Mouse (Mus musculus) forebrain, postnatal 0 days (tissue): Measurements from ENCODE around the gene Trp53tg5. TPM values are rescaled to one million over a fixed set of nuclear protein-coding genes. Genes with fewer than 3 reads are reported as not detected.
A peak's percentile ranks its signal among the peaks of the same experiment; 100 is the strongest.

ENCODE experiments used
- ATAC-seq: fragments of 200-750 bp; cut with Nextera tagmentation; 2 replicates; pipeline ENCODE4 v1.8.0; 2017; ENCODE audit warnings: mild to moderate bottlenecking, moderate library complexity
- DNase-seq: peaks from one replicate; pipeline ENCODE4 v3.0.0-alpha.2; 2015
- H3K27ac ChIP-seq: fragments of 300-500 bp; sonication (generic); 2 replicates; pipeline ENCODE4 v1.5.1; 2014; ENCODE audit warnings: low read depth, mild to moderate bottlenecking, antibody characterized with exemption, low read length, moderate library complexity, mixed read lengths
- H3K27me3 ChIP-seq: fragments of 300-500 bp; sonication (generic); 2 replicates; pipeline ENCODE4 v1.6.1; 2014; ENCODE audit warnings: mild to moderate bottlenecking, low read length, mixed read lengths; ENCODE audit not compliant: insufficient read depth
- H3K36me3 ChIP-seq: fragments of 300-500 bp; sonication (generic); 2 replicates; pipeline ENCODE4 v1.6.1; 2014; ENCODE audit warnings: mild to moderate bottlenecking, moderate library complexity; ENCODE audit not compliant: insufficient read depth
- H3K4me1 ChIP-seq: fragments of 300-500 bp; sonication (generic); 2 replicates; pipeline ENCODE4 v1.6.1; 2014; ENCODE audit warnings: antibody characterized with exemption; ENCODE audit not compliant: insufficient read depth
- H3K4me2 ChIP-seq: fragments of 300-500 bp; sonication (generic); 2 replicates; pipeline ENCODE4 v1.6.1; 2014; ENCODE audit warnings: low read depth, mild to moderate bottlenecking, moderate library complexity
- H3K4me3 ChIP-seq: fragments of 300-500 bp; sonication (generic); 2 replicates; pipeline ENCODE4 v1.5.1; 2014; ENCODE audit warnings: low read depth, low read length, mixed read lengths
- H3K9ac ChIP-seq: fragments of 300-500 bp; sonication (generic); 2 replicates; pipeline ENCODE4 v1.6.1; 2014; ENCODE audit warnings: mild to moderate bottlenecking
- H3K9me3 ChIP-seq: fragments of 300-500 bp; sonication (generic); 2 replicates; pipeline ENCODE4 v1.6.1; 2016; ENCODE audit warnings: low read length
- CTCF ChIP-seq: sonication (generic); IDR thresholded peaks from 2 replicates; pipeline ENCODE4 v1.5.1; 2016; ENCODE audit warnings: antibody characterized with exemption, control low read depth, low read depth
- WGBS: fragments of 180-500 bp; shearing (Covaris S2); extraction: QIAGEN DNeasy Blood & Tissue Kit; methylation state at CpG from one replicate; pipeline ENCODE4 v1.1.7; 2014; 5-methylcytosine and 5-hydroxymethylcytosine counted together
- polyA plus RNA-seq: library from polyadenylated mRNA; unstranded; fragments of >200 nt; fragmentation: Nextera tagmentation; extraction: Ambion mirVana; gene quantifications from 2 replicates; pipeline ENCODE4 v1.2.1, GENCODE M21; 2015
- total RNA-seq: library from RNA; depleted of rRNA; stranded (reverse); fragments of >200 nt; gene quantifications from 2 replicates; pipeline ENCODE4 v1.2.3, GENCODE M21; 2014

Trp53tg5 gene
- total and polyA plus RNA-seq, 2 experiments from 2014 or later = not detected

DNA sequence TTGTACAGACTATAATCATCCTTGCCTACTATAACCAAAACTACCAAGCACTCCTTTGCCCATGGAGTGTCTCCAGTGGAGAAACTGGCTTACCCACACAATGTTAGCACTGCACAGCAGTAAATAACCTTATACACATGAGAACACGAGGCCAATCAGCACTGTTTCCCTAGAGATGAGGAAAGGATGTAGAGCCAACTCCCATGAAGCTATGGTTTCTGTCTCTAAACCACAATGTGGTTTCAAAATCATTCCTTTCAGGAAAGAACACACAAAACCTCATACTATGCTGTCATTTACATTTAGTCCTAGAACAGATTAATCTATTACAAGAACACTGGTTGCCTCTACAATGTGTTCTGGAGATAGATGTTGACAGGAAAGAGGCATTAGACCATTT, 22.8 kb upstream of the Trp53tg5 start:
- ATAC-seq (no peak), DNase-seq (no peak)
- H3K4me3 ChIP-seq = no peak overlapping the region
- 73% methylated on average over 1 of the region's 1 CpGs for whole genome bisulfite sequencing
- peak overlapping the region; percentile 95; the same call in 1 of the 2 replicates for H3K4me2 ChIP-seq
- H3K4me1 ChIP-seq = peaks cover 8% of the 10 kb centered on the region; the same call in 1 of the 2 replicates
- H3K9ac ChIP-seq = no peak overlapping the region
- no peak for TF ChIP-seq CTCF
- H3K36me3 ChIP-seq = peaks cover 15% of the 10 kb centered on the region
- H3K27ac ChIP-seq = no peak overlapping the region
- no peaks in the 10 kb centered on the region for H3K27me3 ChIP-seq
- no peaks in the 10 kb centered on the region for H3K9me3 ChIP-seq

DNA sequence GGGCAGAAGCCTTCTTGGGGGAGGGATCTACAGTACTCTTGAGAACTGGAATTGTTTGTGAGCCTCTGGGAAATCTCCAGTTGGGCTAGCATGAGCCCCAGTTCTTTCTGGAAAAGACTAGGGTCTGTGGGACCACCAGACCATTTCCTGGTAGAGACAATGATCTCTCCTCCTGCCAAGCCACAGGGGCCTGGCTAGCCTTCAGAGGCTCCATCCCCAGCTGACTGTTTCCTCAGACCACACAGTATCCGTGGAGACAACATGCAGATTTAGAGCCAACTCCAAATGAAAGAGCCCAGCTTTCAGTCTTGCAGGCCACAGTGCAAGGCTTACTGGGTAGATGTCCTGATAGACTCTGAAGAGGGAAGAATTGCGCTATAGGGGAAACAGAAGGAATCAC, 20.6 kb upstream of the Trp53tg5 start:
- DNase-seq (no peak), ATAC-seq (peak; percentile 52)
- Histone ChIP-seq H3K4me2 (no peak overlapping the region), H3K4me1 (peaks cover 8% of the 10 kb centered on the region; the same call in 1 of the 2 replicates), H3K4me3 (no peak overlapping the region), H3K36me3 (peaks cover 15% of the 10 kb centered on the region), H3K27ac (no peak overlapping the region), H3K27me3 (no peaks in the 10 kb centered on the region), H3K9ac (no peak overlapping the region), H3K9me3 (no peaks in the 10 kb centered on the region)
- TF ChIP-seq CTCF = no peak
- WGBS = 54% methylated on average over 2 of the region's 2 CpGs

DNA sequence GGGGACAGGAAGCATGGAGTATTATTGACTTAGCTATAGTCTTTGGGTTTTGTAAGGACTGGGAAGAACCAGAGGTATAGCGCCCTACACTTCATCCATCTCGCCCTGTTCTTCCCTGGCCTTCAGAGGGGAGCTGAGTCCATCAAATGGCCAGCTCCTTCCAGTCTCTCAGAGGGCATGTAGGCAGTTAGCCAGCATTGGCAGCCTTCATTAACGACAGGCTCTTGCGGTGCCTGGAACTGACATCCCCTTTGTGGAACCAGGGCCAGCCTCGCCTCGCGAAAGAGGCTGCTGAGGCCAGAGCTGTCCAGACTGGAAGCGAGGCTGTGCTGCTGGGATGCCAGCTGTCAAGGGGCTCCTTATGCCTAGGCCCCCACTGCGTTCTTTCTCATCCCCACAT, 14.3 kb upstream of the Trp53tg5 start:
- H3K4me1 ChIP-seq = no peaks in the 10 kb centered on the region
- WGBS = 55% methylated on average over 9 of the region's 9 CpGs
- H3K27me3 ChIP-seq = no peaks in the 10 kb centered on the region; the same call in 1 of the 2 replicates
- H3K9ac ChIP-seq = no peak overlapping the region
- no peak overlapping the region for H3K4me2 ChIP-seq
- no peak for TF ChIP-seq CTCF
- peaks cover 16% of the 10 kb centered on the region for H3K36me3 ChIP-seq
- DNase-seq = no peak
- no peak overlapping the region for H3K4me3 ChIP-seq
- no peak overlapping the region for H3K27ac ChIP-seq
- no peak for ATAC-seq
- no peaks in the 10 kb centered on the region for H3K9me3 ChIP-seq

DNA sequence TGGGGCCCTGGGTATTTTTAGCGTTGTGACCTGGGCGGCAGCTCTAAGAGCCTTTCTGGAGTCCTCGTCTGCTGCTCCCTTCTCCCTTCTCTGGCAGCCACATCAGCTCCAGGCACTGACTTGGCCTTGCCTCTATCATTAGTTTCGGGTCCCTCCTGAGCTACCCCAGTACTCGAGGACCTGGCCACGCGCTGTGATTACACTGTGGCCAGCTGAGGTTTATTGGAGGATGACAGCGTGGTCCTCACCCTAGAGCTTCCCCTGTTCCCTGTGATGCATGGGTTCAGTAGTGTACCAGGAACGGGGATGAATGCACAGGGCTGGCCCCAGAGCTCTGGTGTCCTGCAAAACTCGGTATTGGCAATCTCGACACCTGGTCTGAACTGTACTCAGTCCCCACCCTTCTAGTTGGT, 13.6 kb upstream of the Trp53tg5 start:
- Histone ChIP-seq H3K4me1 (no peaks in the 10 kb centered on the region), H3K27ac (no peak overlapping the region), H3K36me3 (peaks cover 16% of the 10 kb centered on the region), H3K9me3 (no peaks in the 10 kb centered on the region), H3K4me2 (peak overlapping the region; percentile 99), H3K27me3 (no peaks in the 10 kb centered on the region; the same call in 1 of the 2 replicates), H3K9ac (peak overlapping the region; percentile 56), H3K4me3 (peak overlapping the region; percentile 76)
- ATAC-seq (peak; percentile 13; the same call in 1 of the 2 replicates), DNase-seq (no peak)
- no peak for TF ChIP-seq CTCF
- WGBS = 13% methylated on average over 11 of the region's 11 CpGs

DNA sequence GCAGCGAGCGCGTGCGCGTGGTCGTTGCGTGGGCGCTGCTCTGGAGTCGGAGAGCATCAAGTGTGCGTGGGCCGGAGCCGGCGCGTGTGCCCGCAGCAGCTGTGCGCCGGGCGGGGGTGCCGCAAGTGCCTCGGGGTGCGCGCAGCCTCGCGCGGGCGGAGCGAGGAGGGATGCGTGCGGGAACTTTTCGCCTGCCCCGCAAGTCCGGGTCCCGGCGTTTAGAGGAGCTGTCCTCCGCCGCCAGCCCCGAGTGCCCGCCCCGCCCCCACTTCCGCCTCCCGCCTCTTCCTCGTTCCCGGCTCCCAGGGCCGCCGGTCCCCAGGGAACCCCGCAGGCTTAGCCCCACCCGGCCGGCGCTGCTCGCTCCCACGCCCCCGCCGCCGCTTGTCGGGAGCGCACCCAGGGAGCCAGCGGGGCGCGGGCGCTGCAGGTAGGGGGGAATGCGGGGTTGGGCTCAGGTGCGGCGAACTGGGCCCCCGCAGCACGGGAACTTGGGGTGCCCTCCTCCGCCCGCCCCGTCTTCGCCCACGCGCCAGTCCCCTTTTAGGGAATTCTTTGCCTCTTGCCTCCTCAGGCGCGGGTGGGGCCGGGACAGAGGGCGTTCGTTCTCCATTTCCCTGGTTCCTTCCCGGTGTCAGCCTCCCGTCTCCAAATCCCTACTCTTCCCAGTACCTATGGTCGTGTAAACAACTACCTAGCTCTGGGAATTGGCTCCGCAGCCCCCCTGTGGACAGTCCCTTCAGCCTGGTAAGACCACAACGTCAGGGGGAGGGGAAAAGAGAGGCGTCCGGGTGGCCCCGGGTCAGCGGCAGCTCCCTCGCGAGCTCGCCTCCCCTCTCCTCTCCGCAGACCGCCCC, 13.0 kb upstream of the Trp53tg5 start:
- no peak overlapping the region for H3K27ac ChIP-seq
- ATAC-seq = peak; percentile 83
- peaks cover 16% of the 10 kb centered on the region for H3K36me3 ChIP-seq
- peak overlapping the region; percentile 56 for H3K9ac ChIP-seq
- peak; percentile 64 for DNase-seq
- 3% methylated on average over 65 of the region's 90 CpGs for WGBS
- no peaks in the 10 kb centered on the region for H3K9me3 ChIP-seq
- H3K4me3 ChIP-seq = peak overlapping the region; percentile 76
- no peaks in the 10 kb centered on the region for H3K4me1 ChIP-seq
- no peaks in the 10 kb centered on the region; the same call in 1 of the 2 replicates for H3K27me3 ChIP-seq
- TF ChIP-seq CTCF = no peak
- H3K4me2 ChIP-seq = peak overlapping the region; percentile 99

DNA sequence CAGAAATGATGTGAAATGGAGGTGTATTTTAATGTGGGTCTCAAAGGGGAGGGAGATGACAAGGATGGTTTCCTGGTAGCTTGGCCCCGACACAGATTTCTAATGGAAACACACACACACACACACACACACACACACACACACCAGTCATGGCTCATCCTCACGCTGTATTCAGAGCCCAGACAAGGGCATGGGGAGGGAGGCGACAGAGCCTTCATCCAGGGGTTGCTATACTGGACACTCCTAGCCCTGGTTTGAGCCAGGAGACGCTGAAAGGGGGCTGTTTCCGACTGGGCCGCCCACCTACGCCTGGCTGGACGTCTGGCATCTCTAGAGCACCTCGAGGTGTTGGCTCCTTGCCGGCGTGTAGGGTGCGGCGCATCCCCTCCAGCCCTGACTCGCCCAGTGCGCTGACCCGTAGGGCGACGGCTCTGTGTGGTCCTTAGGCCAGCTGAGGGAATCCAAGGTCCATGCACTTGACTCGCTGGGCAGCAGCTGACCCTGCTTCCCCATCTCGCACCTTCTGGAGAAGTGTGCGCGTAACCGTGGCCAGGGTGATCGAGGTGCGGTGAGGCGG, 12.2 kb upstream of the Trp53tg5 start, which contains the start of gene Dbndd2:
Gene Dbndd2 (plus strand): TSS at position 426 of the 577 bp plus-strand sequence.
- peak; percentile 47 for ATAC-seq
- no peaks in the 10 kb centered on the region; the same call in 1 of the 2 replicates for H3K27me3 ChIP-seq
- no peaks in the 10 kb centered on the region for H3K4me1 ChIP-seq
- H3K27ac ChIP-seq = no peak within 1 kb of the TSS
- peak within 1 kb of the TSS; percentile 99 for H3K4me2 ChIP-seq
- peak; percentile 26 for DNase-seq
- WGBS = 1% methylated on average over 26 of the region's 26 CpGs
- H3K4me3 ChIP-seq = peak within 1 kb of the TSS; percentile 76
- H3K9me3 ChIP-seq = no peaks in the 10 kb centered on the region
- no peak for TF ChIP-seq CTCF
- peak within 1 kb of the TSS; percentile 56 for H3K9ac ChIP-seq
- H3K36me3 ChIP-seq = peaks cover 16% of the 10 kb centered on the region

DNA sequence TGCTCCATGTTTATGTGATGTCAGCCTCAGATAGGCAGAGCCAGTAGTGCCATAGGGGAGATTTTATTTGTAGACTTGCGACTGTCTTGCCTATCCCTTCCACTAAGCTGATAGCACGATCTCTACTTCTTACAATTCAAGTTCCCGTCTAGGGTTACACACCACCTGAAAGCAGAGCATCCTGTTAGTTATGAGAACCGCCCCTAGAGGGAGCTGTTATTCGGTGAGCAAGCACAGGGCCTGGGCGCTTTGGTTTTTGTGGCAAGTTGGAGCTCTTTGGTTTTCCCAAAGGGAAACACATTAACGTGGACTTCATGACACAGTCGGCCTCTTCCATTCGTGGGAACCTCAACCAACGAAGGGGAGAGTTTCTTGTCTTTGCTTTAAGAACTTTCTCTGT, 3.3 kb downstream of the Trp53tg5 start:
- H3K27ac ChIP-seq = no peak overlapping the region
- H3K4me1 ChIP-seq = no peaks in the 10 kb centered on the region
- WGBS = 27% methylated on average over 10 of the region's 10 CpGs
- ATAC-seq = no peak
- H3K36me3 ChIP-seq = peaks cover 60% of the 10 kb centered on the region
- H3K4me2 ChIP-seq = no peak overlapping the region
- no peak overlapping the region for H3K4me3 ChIP-seq
- no peaks in the 10 kb centered on the region for H3K27me3 ChIP-seq
- peak; percentile 67 for TF ChIP-seq CTCF
- H3K9ac ChIP-seq = no peak overlapping the region
- DNase-seq = peak; percentile 38
- H3K9me3 ChIP-seq = no peaks in the 10 kb centered on the region
